Mouse (Mus musculus) MEL-GATA-1-ER (cell line): ENCODE results near the gene Ldlrad3.

Experiments
- DNase-seq: peaks from one replicate; pipeline ENCODE4 v3.0.0-alpha.2; 2012; ENCODE audit warnings: low read depth; ENCODE audit errors: extremely low read depth

Gene Ldlrad3

GRCm38 (mm10) chr2:102117402-102117760 lies 68.8 kb downstream of the Ldlrad3 start:
- DNase-seq: no peak

- DNase-seq: no peak
Observed at GRCm38 (mm10) chr2:102116521-102117401, 69.4 kb downstream of the Ldlrad3 start.

DNA sequence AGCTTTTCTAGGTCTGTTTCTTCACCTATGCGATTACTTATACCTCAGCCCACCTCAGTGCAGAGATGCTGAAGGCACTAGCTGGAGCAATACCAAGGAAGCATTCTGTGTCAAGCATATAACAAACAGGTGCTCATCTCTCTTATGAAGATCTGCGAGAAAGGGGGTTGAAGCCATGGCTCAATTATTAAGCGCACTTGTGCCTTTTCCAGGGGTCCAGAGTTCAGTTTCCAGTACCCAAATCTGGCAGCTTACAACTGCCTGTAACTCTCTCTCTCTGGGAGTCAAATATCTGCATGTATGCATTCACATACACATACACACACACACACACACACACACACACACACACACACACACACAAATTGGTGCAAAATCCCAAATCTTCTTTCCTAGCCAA lies 72.4 kb downstream of the Ldlrad3 start:
- no peak for DNase-seq

- DNase-seq: no peak
Observed at GRCm38 (mm10) chr2:102113323-102113722, 72.9 kb downstream of the Ldlrad3 start.

GRCm38 (mm10) chr2:102111906-102112499 lies 74.2 kb downstream of the Ldlrad3 start:
- no peak for DNase-seq

DNA sequence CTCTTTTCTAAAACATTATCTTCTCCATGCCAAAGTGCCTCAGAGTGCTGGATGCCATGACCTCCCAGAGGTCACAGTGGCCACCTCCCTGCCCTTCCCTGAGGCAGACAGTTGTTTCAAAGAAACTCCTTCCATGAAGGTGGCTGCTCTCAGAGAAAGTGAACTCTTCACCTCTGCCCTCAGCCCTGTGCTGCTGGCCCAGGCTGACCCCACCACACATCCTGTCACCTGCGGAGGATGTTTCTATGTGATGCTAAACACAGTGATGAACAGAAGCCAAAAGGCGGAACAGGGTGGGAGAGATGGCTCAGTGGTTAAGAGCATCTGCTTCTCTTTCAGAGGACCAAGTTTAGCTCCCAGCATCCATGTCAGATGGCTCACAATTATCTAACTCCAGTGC lies 75.9 kb downstream of the Ldlrad3 start:
- DNase-seq: no peak

DNA sequence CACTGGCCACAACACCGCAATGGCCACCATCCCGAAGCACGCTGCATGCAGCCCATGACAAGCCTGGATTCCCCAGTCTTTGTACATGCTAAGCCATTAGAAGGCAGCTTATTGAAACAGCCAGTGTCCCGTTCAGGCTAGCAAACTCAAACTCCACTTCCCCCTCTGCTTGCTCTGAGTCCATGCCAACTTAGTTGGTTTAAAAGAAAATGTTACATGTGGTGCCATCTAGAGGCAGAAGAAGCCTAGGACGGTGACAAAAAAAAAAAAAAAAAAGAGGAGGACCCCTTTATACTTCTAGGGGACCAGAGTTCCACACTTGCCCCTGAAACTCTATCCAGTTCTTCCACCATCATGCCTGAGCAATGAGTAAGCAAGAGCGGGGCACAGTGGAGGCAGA lies 78.9 kb downstream of the Ldlrad3 start:
- DNase-seq: no peak

DNA sequence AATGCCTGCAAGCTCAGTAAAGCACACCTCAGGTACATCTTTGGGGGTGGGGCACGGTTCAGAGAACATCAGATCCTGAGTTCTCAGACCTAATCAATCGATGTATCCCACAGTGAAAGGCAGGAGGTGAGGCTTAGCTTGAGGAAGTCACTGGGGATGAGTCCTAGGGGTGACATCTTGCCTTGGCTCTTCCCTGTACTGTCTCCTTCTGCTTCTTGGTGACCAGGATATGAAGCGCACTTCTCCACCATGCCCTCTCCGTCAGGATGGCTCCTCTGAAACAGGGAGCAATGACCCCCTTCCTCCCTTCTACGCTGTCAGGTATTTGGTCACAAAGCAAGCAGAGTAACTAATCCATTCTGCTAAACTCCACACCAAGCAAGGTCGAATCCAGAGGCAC lies 79.5 kb downstream of the Ldlrad3 start:
- DNase-seq: no peak

DNA sequence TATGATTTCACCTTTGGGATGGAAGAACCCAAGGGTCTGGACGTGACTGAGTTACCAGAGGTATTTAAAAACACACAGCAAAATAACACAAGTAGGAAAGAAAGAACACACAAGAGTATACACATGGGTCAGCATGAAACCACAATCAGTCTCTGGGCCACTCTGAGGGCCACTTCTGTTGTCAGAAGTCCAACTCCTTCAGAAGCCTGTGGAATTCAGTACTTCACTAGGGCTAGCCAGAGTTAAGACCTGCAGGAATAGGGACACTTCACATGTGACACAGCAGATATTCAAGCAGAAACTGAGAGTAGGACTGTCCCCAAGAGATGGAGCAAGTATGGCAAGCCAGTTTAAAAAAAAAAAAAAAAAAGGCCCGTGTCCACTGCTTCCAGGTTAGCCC lies 80.7 kb downstream of the Ldlrad3 start:
- no peak for DNase-seq

- no peak for DNase-seq
Observed at GRCm38 (mm10) chr2:102103955-102104354, 82.2 kb downstream of the Ldlrad3 start.

DNA sequence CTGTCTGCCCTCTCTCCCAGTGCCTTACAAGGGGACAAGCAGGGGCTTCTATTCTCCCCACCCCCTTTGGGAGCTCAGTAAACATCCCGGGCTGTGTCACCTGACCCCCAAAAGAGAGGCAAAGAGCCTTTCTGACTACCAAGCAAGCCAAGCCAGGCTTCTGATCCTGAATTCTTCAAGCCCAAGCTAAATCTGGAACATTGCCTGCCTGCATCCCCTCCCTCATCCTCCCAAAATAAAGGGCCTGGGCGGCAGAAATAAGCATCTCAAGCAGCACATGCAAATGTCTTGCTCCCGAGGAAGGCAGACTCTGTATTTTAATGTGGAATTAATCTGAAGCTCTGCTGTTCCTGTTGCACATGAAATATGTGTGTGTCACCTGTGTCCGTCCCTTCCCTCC lies 85.7 kb downstream of the Ldlrad3 start:
- DNase-seq: no peak

DNA sequence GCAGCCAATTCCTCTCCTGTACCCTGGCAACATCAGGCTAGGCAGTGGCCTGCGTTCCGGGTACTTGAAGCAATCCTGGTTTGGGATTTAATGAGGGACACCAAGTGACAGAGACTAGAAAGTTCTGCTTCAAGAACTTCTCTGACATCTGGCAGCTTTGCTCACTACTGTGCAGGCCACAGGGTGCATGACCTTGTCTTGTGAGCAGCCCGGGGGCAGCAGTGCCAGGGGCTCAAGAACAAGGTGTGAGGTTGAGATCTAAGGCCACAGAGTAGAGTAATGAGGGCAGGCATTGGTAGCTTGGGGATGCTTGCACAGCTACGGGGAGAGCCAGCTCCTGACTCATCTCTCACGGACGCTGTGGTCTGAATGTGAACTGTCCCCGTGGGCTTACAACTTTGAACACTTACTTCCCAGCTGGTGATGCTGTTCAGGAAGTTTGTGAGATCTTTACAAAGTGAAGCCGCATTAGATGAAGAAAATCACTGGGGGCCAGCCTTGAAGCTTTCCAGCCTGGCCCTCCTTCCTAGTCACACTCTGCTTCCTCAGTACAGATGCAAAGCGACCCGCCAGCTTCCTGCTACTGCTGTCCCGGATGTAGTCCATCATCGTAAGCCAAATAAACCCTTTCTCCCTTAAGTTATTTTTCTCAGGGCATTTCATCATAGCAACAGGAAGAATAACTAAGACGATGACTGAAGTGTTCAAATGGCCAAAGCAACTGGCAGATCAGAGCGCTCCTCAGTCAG lies 86.3 kb downstream of the Ldlrad3 start:
- no peak for DNase-seq

GRCm38 (mm10) chr2:102099261-102099660 lies 86.9 kb downstream of the Ldlrad3 start:
- no peak for DNase-seq

DNA sequence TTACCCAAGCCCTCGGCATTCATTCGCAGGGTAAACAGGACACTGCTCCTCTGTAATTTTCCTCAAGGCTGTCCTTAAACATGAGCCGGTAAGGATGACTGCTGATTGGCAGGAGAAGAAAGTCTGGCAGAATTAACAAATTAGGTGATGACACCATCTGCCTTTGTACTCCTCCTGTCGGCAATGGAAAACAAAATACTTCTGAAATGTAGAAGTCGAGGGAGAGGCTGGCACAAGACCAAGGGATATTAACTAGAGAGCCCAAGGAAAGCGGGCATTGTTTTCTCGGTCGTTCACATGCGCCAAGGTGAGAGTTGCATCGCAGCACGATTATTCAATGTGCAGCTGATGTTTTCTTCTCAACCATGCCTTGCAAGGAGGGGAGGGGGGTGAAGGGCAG lies 91.4 kb downstream of the Ldlrad3 start:
- DNase-seq: no peak

GRCm38 (mm10) chr2:102094281-102094680 lies 91.9 kb downstream of the Ldlrad3 start:
- no peak for DNase-seq

- no peak for DNase-seq
Observed at GRCm38 (mm10) chr2:102092579-102092978, 93.6 kb downstream of the Ldlrad3 start.

DNA sequence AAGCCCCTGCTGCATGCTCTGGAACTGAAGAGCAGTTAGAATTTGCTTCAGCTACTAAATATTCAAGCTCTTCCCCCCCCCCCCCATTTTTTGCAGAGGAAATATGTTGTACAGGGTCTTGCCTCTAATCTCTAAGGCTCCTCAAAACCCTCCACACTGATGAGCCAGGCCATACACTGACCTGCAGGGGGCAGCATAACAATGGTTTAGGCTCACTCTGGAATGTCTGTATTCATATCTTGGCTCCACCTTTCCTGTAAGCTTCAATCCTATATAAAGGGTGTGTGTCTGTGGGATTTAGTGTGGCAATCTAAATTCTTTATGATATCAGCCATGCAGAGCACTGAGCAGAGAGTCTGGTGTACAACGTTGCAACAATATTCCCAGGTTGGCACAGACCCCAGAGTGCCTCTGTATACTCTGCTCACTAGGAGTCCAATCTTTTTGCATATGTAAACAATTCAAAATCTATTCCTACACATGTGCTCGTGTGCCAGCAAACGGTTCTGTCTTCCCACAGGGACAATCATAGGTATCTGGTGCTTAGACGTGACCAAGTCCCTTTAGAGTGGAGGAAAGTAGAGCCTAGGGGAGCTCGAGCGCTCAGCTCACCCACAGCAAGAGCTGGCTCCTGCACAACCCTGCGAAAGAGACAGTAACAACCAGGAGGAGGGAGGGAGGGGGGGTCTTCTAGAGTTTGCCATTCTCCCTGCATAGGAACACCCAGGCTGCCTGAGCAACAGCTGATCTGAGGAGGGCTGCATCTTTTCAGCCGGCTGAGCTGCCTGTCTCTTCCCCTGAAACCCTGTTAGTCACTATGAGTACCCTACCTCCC lies 94.5 kb downstream of the Ldlrad3 start:
- DNase-seq: peak; percentile 20

GRCm38 (mm10) chr2:102087787-102088186 lies 98.4 kb downstream of the Ldlrad3 start:
- no peak for DNase-seq

- no peak for DNase-seq
Observed at GRCm38 (mm10) chr2:102086583-102086982, 99.6 kb downstream of the Ldlrad3 start.

GRCm38 (mm10) chr2:102082782-102083181 lies 103.4 kb downstream of the Ldlrad3 start:
- DNase-seq: no peak

GRCm38 (mm10) chr2:102077554-102077953 lies 108.6 kb downstream of the Ldlrad3 start:
- peak; percentile 37 for DNase-seq
